Mouse (Mus musculus) stomach, embryonic 15.5 days (tissue): ENCODE results near the gene Cherp. TPM values are rescaled to one million over a fixed set of nuclear protein-coding genes. Genes with fewer than 3 reads are reported as not detected.

Experiments
- ATAC-seq: fragments of 200-750 bp; cut with Nextera tagmentation; 2 replicates; pipeline ENCODE4 v1.8.0; 2017; ENCODE audit warnings: low read depth, moderate number of reproducible peaks, moderate TSS enrichment; ENCODE audit not compliant: insufficient read depth, low FRiP score
- H3K27ac ChIP-seq: fragments of 300-500 bp; sonication (generic); 2 replicates; pipeline ENCODE4 v1.5.1; 2015; ENCODE audit warnings: mild to moderate bottlenecking, inconsistent platforms
- H3K27me3 ChIP-seq: fragments of 300-500 bp; sonication (generic); replicated peaks from 2 replicates; pipeline ENCODE4 v1.6.1; 2015; ENCODE audit warnings: inconsistent platforms
- H3K36me3 ChIP-seq: fragments of 300-500 bp; sonication (generic); 2 replicates; pipeline ENCODE4 v1.6.1; 2015; ENCODE audit warnings: inconsistent platforms
- H3K4me1 ChIP-seq: fragments of 300-500 bp; sonication (generic); 2 replicates; pipeline ENCODE4 v1.6.1; 2015; ENCODE audit warnings: inconsistent platforms
- H3K4me2 ChIP-seq: fragments of 300-500 bp; sonication (generic); 2 replicates; pipeline ENCODE4 v1.6.1; 2015; ENCODE audit warnings: mild to moderate bottlenecking, inconsistent platforms
- H3K4me3 ChIP-seq: fragments of 300-500 bp; sonication (generic); replicated peaks from 2 replicates; pipeline ENCODE4 v1.5.1; 2015; ENCODE audit warnings: inconsistent platforms
- H3K9ac ChIP-seq: fragments of 300-500 bp; sonication (generic); 2 replicates; pipeline ENCODE4 v1.6.1; 2015; ENCODE audit warnings: inconsistent platforms
- H3K9me3 ChIP-seq: fragments of 300-500 bp; sonication (generic); 2 replicates; pipeline ENCODE4 v1.6.1; 2016; ENCODE audit warnings: inconsistent platforms
- WGBS: fragments of 180-500 bp; shearing (Covaris S2); methylation state at CpG from one replicate; pipeline ENCODE4 v1.1.7; 2015; 5-methylcytosine and 5-hydroxymethylcytosine counted together
- polyA plus RNA-seq: library from polyadenylated mRNA; unstranded; fragments of >200 nt; fragmentation: Nextera tagmentation; extraction: Ambion mirVana; gene quantifications from 2 replicates; pipeline ENCODE4 v1.2.1, GENCODE M21; 2015

The Cherp gene
- 45.1 and 52.1 TPM in 2 replicates for polyA plus RNA-seq

DNA sequence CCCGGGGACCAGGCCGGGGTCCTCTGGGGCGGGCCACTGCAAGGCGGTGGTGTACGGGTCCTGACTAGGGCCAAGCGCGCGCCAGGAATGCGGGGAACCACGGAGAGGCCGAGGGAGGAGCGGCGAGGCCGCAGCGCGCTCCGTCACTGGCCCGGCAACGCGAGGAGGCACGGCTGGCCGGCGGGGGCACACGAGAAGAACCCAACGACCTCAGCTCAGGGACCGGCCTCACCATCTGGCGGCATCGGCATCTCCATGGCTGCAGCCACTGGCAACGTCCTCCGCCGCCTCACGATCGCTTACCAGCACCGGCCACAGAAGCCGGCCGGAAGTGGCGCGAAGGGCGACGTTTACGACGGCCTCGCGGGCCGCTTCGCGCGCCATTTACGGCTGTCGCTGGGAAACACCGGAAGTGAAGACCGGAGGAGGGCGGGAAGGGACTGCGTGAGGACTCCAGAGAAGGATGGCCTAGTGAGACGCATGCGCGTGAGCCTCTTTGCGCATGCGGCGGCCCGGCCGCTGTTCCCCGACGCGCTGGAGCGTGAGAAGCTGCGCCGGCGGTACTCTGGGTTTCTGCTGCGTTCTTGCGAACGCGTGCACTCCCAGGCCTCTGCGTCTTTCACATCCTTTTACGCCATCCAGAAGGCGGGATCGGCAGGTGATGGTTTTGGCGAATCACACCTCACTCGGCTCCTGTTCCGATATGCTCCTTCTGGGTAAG is at the start of gene Cherp:
Cherp (minus strand) TSS at position 401 of the 721 bp plus-strand sequence.
- H3K4me2 ChIP-seq = peak within 1 kb of the TSS; percentile 77
- H3K27ac ChIP-seq = peak within 1 kb of the TSS; percentile 88
- peaks cover 15% of the 10 kb centered on the region for H3K4me1 ChIP-seq
- peaks cover 36% of the 10 kb centered on the region for H3K36me3 ChIP-seq
- under 1% methylated on average over 80 of the region's 80 CpGs for WGBS
- ATAC-seq = peak; percentile 95
- H3K9me3 ChIP-seq = no peaks in the 10 kb centered on the region
- H3K9ac ChIP-seq = peak within 1 kb of the TSS; percentile 80
- H3K27me3 ChIP-seq = no peaks in the 10 kb centered on the region
- H3K4me3 ChIP-seq = peak within 1 kb of the TSS; percentile 89

GRCm38 (mm10) chr8:72521888-72522287 is 46.9 kb upstream of the Cherp start:
- Histone ChIP-seq H3K27me3 (no peaks in the 10 kb centered on the region), H3K36me3 (0 out of 2 replicates have a peak, but pooled peaks cover 4% of the 10 kb centered on the region), H3K4me2 (no peak overlapping the region), H3K4me1 (0 out of 2 replicates have a peak, but pooled peaks cover 6% of the 10 kb centered on the region), H3K9ac (no peak overlapping the region), H3K27ac (no peak overlapping the region), H3K9me3 (no peaks in the 10 kb centered on the region), H3K4me3 (no peak overlapping the region)
- no peak for ATAC-seq

DNA sequence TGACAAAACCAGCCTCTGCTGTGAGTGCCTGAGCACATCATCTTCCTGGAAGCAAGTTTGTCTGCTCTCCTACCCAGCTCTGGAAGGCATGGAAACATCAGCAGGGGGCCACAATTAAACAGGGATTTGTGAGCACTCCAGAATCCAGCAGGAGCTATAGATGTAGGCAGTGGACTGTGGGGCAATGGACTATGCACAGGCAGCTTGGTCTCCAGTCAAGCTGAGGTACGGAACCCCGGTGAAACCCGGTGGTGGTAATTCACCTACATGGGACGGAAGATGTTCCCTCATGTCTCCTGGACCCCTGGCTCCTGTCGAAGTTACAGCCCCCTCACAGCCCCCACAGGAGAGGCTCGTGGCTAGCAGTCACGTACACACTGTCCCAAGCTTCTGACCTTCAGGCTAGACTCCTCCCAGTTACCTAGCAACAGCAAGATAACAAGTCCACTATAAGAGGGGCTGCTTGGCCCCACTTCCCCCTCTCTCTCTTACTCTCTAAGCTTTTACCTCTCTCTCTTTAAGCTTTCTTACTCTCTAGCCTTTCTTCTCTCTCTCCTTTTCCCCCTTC is 42.5 kb upstream of the Cherp start:
- Histone ChIP-seq H3K4me1 (0 out of 2 replicates have a peak, but pooled peaks cover 6% of the 10 kb centered on the region), H3K36me3 (no peaks in the 10 kb centered on the region), H3K4me2 (no peak overlapping the region), H3K27me3 (no peaks in the 10 kb centered on the region), H3K27ac (no peak overlapping the region), H3K4me3 (no peak overlapping the region), H3K9ac (no peak overlapping the region), H3K9me3 (no peaks in the 10 kb centered on the region)
- no peak for ATAC-seq
- 66% methylated on average over 7 of the region's 7 CpGs for WGBS

GRCm38 (mm10) chr8:72513158-72513557 is 38.1 kb upstream of the Cherp start:
- no peak overlapping the region for H3K4me3 ChIP-seq

DNA sequence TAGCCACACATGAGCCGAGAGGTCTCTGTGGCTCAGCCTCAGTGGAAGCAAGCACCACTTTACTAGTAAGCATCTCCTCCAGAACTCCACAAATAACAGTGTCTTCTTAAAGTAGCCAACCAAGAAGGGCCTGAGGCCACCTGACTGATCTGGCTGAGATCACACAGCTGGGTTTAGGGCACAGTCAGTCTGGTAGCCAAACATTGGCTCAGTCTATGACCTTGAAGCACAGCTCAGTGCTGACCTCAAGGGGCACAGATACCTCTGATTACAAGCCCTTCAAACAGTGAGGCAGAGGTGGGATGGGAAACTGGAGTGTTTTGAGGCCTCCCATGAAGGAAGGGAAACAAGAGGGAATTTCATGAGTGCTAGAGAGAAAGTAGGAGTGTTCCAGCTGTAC is 37.6 kb upstream of the Cherp start:
- Histone ChIP-seq H3K9ac (no peak overlapping the region), H3K27me3 (no peaks in the 10 kb centered on the region), H3K4me1 (no peaks in the 10 kb centered on the region; the same call in 1 of the 2 replicates), H3K4me2 (no peak overlapping the region), H3K9me3 (no peaks in the 10 kb centered on the region), H3K36me3 (no peaks in the 10 kb centered on the region), H3K4me3 (no peak overlapping the region), H3K27ac (no peak overlapping the region)
- WGBS = 85% methylated on average over 1 of the region's 1 CpGs
- no peak for ATAC-seq

More at GRCm38 (mm10) chr8:72513158-72513557, 38.1 kb upstream of the Cherp start:
- H3K36me3 ChIP-seq = no peaks in the 10 kb centered on the region
- H3K27ac ChIP-seq = no peak overlapping the region
- no peak for ATAC-seq
- H3K9me3 ChIP-seq = no peaks in the 10 kb centered on the region
- 0 out of 2 replicates have a peak, but pooled peaks cover 2% of the 10 kb centered on the region for H3K4me1 ChIP-seq
- no peak overlapping the region for H3K9ac ChIP-seq
- no peaks in the 10 kb centered on the region for H3K27me3 ChIP-seq
- no peak overlapping the region for H3K4me2 ChIP-seq
- WGBS = 82% methylated on average over 1 of the region's 1 CpGs

- no peaks in the 10 kb centered on the region for H3K9me3 ChIP-seq
- no peak overlapping the region for H3K4me3 ChIP-seq
- H3K4me1 ChIP-seq = peaks cover 4% of the 10 kb centered on the region
- H3K9ac ChIP-seq = no peak overlapping the region
- no peak overlapping the region for H3K27ac ChIP-seq
- 78% methylated on average over 1 of the region's 1 CpGs for WGBS
- H3K36me3 ChIP-seq = no peaks in the 10 kb centered on the region
- no peaks in the 10 kb centered on the region for H3K27me3 ChIP-seq
- H3K4me2 ChIP-seq = no peak overlapping the region
- ATAC-seq = no peak
Observed at GRCm38 (mm10) chr8:72507505-72507904, 32.5 kb upstream of the Cherp start.

- H3K36me3 ChIP-seq = no peaks in the 10 kb centered on the region
- no peak for ATAC-seq
- H3K4me3 ChIP-seq = no peak overlapping the region
- H3K27ac ChIP-seq = no peak overlapping the region
- no peak overlapping the region for H3K9ac ChIP-seq
- peaks cover 4% of the 10 kb centered on the region for H3K4me1 ChIP-seq
- H3K9me3 ChIP-seq = no peaks in the 10 kb centered on the region
- no peaks in the 10 kb centered on the region for H3K27me3 ChIP-seq
- no peak overlapping the region for H3K4me2 ChIP-seq
Observed at GRCm38 (mm10) chr8:72504637-72505314, 29.8 kb upstream of the Cherp start.

DNA sequence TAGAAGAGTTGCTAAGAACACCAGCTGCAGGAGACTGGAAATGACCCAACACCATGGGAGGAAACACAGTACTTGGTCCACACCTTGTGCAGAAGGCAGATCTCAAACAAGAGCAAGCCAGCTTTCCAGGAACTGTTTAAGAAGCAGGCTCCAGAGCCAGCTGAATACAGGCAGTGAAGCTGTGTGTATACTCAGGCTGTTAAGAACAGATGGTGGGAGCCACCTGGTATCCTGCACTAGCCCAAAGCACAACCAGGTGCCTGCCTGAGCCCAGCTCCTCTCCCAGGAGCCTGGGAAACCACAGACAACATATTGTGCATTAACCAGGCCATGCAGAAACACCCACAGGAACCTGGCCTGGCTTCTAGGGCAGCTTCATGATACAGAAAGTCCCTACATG is 29.1 kb upstream of the Cherp start:
- H3K4me3 ChIP-seq = no peak overlapping the region
- no peak for ATAC-seq
- no peak overlapping the region for H3K27ac ChIP-seq
- H3K27me3 ChIP-seq = no peaks in the 10 kb centered on the region
- peaks cover 4% of the 10 kb centered on the region for H3K4me1 ChIP-seq
- H3K4me2 ChIP-seq = no peak overlapping the region
- no peak overlapping the region for H3K9ac ChIP-seq
- H3K36me3 ChIP-seq = no peaks in the 10 kb centered on the region
- H3K9me3 ChIP-seq = no peaks in the 10 kb centered on the region

DNA sequence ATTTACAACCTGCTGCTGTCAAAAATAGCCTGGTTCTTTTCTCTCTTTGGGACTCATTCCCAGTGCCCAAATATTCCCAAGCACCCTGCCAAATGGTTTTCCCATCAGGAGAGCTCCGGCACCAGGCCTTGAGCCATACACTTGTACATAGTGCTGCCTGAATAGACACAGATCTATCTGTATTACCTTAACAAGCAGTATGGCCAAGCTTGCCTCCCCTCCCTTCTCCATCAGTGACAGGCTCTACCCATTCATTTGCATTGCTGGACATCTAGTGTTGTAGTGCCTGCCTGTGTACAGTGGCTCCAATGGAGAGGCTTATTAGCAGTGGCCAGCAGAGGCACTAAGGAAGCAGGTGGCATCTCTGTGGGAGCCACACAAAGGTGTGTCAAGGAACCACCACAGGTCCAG is 25.5 kb upstream of the Cherp start:
- 81% methylated on average over 1 of the region's 1 CpGs for WGBS
- no peak overlapping the region for H3K27ac ChIP-seq
- H3K4me3 ChIP-seq = no peak overlapping the region
- no peak overlapping the region for H3K9ac ChIP-seq
- H3K36me3 ChIP-seq = peaks cover 16% of the 10 kb centered on the region
- H3K9me3 ChIP-seq = no peaks in the 10 kb centered on the region
- no peak overlapping the region for H3K4me2 ChIP-seq
- H3K27me3 ChIP-seq = no peaks in the 10 kb centered on the region
- no peaks in the 10 kb centered on the region for H3K4me1 ChIP-seq
- no peak for ATAC-seq

DNA sequence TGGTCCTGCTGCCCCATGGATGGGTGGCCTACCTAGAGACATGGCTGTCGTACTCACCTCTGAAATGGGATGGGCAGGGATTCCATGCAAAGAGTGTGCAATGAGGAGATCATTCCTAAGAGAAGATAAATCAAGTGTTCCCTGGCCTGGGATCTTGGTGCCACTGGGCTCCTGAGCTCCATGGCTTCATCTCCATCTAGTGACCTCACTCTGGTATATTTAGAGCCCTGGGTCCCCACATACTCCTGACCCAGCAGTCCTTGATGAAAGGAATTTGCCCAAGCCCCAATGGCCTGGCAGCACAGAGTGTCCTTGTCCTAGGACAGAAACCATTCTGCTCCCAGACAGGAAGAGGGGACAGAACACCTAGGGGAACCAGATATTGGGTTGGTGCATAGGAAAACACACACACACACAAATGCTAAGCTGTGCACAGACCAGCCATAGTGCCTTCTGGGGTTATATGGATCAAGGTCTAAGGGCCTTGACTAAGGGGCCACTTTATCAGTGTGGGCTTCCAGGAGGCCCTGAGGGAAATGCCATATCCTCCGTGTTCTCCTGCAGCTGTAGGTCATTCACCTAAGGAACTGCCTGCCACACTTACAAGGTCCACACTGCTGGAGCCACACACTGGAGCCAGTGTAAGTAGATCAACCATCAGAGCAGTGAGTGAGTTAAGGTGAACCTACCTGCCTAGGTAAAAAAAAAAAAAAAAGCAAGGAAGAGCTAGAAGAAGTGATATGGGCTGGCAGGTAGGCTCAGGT is 24.7 kb upstream of the Cherp start:
- WGBS = 89% methylated on average over 2 of the region's 2 CpGs
- H3K4me1 ChIP-seq = no peaks in the 10 kb centered on the region
- no peak overlapping the region for H3K4me3 ChIP-seq
- no peak overlapping the region for H3K9ac ChIP-seq
- H3K9me3 ChIP-seq = no peaks in the 10 kb centered on the region
- no peak overlapping the region for H3K4me2 ChIP-seq
- H3K36me3 ChIP-seq = peaks cover 24% of the 10 kb centered on the region
- H3K27me3 ChIP-seq = no peaks in the 10 kb centered on the region
- no peak for ATAC-seq
- no peak overlapping the region for H3K27ac ChIP-seq

DNA sequence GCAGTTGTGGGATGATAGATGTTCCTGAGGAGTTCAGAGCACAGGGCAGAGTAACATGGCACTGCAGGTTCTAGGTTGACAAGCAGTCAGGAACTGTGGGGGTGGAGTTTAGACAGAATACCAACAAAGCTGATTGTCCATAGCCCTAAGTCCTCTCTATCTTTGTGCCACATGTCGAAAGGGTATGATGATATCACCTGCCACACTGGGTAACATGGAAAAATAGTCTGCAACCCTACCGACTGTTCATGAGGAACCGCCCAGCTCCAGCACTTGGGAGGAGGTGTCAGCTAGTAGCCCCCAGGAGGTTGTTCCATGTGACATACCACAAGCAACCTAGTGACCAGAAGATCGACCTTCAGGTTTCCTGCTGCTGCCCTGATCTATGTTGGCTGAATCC is 23.5 kb upstream of the Cherp start:
- H3K36me3 ChIP-seq = peaks cover 24% of the 10 kb centered on the region
- H3K27me3 ChIP-seq = no peaks in the 10 kb centered on the region
- no peaks in the 10 kb centered on the region for H3K9me3 ChIP-seq
- H3K4me1 ChIP-seq = peaks cover 8% of the 10 kb centered on the region; the same call in 1 of the 2 replicates
- H3K27ac ChIP-seq = no peak overlapping the region
- no peak overlapping the region for H3K4me3 ChIP-seq
- H3K4me2 ChIP-seq = no peak overlapping the region
- H3K9ac ChIP-seq = no peak overlapping the region
- ATAC-seq = no peak
- WGBS = 80% methylated on average over 4 of the region's 4 CpGs
